9 mouse cellular contexts compared by ENCODE assay signal in the genomic region with DNA sequence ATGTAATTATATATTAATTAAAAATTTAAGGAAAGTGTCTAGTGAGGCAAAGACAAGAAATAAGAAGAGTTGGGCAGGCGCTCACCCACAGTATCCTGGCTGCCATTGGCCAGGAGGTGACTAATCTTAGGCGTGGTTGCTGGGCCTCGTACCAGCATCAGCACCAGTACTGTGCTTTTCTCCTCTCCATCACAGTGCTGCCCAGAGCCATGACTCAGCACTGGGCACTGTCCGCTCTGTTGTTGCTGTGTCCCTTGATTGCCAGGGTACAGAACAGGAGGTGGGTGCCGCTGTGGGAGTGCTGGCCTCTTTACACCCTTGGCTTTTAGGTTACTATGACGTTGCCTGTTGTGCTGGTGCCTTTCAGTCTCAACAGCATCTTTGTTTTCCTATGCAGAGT. TPM values are rescaled to one million over a fixed set of nuclear protein-coding genes. Genes with fewer than 3 reads are reported as not detected.
A peak's percentile ranks its signal among the peaks of the same experiment; 100 is the strongest.
DNase-seq lines count a peak whose midpoint lies in the region; ATAC-seq and TF ChIP-seq lines count a peak whose summit lies in the region.
"Had no signal": no experiment of that assay in that cellular context is flagged by ENCODE, and none has a peak within 500 bp of the region (broad histone marks: within the 10 kb centered on the region; RNA-seq: fewer than 3 reads in every experiment).

No protein-coding gene starts in this region.

- H3K4me3 ChIP-seq in limb, embryonic 11.5 days (ENCODE audit: low read depth, low read length), result no peak overlapping the region
- H3K4me3 ChIP-seq in limb, embryonic 10.5 days, result no peak overlapping the region
- no peak overlapping the region for H3K4me3 ChIP-seq in embryonic facial prominence, embryonic 14.5 days (ENCODE audit: low read depth, low read length)
- H3K4me3 ChIP-seq in heart, adult 2 months, result no peak overlapping the region
- H3K4me3 ChIP-seq: heart, embryonic 15.5 days had no signal

- H3K9me3 ChIP-seq in limb, embryonic 11.5 days (ENCODE audit: control insufficient read depth, low read length), result no peaks in the 10 kb centered on the region
- H3K9me3 ChIP-seq in limb, embryonic 10.5 days (replicated peaks), result no peaks in the 10 kb centered on the region
- H3K9me3 ChIP-seq in embryonic facial prominence, embryonic 14.5 days (ENCODE audit: control insufficient read depth, low read length), result no peaks in the 10 kb centered on the region
- H3K9me3 ChIP-seq: heart, embryonic 15.5 days had no signal

- WGBS in limb, embryonic 11.5 days, result 83% methylated on average over 6 of the region's 6 CpGs
- 86% methylated on average over 6 of the region's 6 CpGs for WGBS in limb, embryonic 10.5 days
- WGBS in embryonic facial prominence, embryonic 14.5 days, result 77% methylated on average over 5 of the region's 6 CpGs
- WGBS in heart, adult 2 months, result 46% methylated on average over 6 of the region's 6 CpGs

- intact Hi-C loops in heart, adult 2 months (cut with DNase I), result loop anchor here (1.0 to 2.0 kb wide), 4 partner anchors 55 to 153 kb away; a partner anchor contains a TSS

- no peak overlapping the region for H3K27ac ChIP-seq in limb, embryonic 11.5 days (replicated peaks; ENCODE audit: low read depth, low read length)
- no peak overlapping the region for H3K27ac ChIP-seq in limb, embryonic 10.5 days
- no peak overlapping the region for H3K27ac ChIP-seq in embryonic facial prominence, embryonic 14.5 days (replicated peaks; ENCODE audit: low read depth, low read length)
- H3K27ac ChIP-seq in heart, adult 2 months, result peak overlapping the region; percentile 81
- H3K27ac ChIP-seq: heart, embryonic 15.5 days had no signal

- no peaks in the 10 kb centered on the region for H3K36me3 ChIP-seq in limb, embryonic 11.5 days (ENCODE audit: control insufficient read depth, insufficient read depth, low read length)
- H3K36me3 ChIP-seq in limb, embryonic 10.5 days, result no peaks in the 10 kb centered on the region
- H3K36me3 ChIP-seq in embryonic facial prominence, embryonic 14.5 days (ENCODE audit: control insufficient read depth, insufficient read depth, low read length), result peaks cover 16% of the 10 kb centered on the region; the same call in 1 of the 2 replicates
- H3K36me3 ChIP-seq in heart, adult 2 months (ENCODE audit: control insufficient read depth, insufficient read depth, low read length), result peaks cover 20% of the 10 kb centered on the region

- H3K9ac ChIP-seq in limb, embryonic 11.5 days (ENCODE audit: low read length), result no peak overlapping the region
- H3K9ac ChIP-seq in embryonic facial prominence, embryonic 14.5 days (ENCODE audit: low read depth, low read length), result no peak overlapping the region
- no peak overlapping the region for H3K9ac ChIP-seq in heart, adult 2 months (ENCODE audit: low read depth, low read length)
- H3K9ac ChIP-seq: heart, embryonic 15.5 days had no signal

- TF ChIP-seq CTCF in heart, adult 2 months (IDR thresholded peaks at IDR 0.05), result no peak

- DNase-seq in limb, embryonic 11.5 days (ENCODE audit: low spot score), result peak; percentile 25
- DNase-seq in limb, embryonic 10.5 days (ENCODE audit: low spot score), result no peak
- no peak for DNase-seq in embryonic facial prominence, embryonic 14.5 days (ENCODE audit: low spot score)
- DNase-seq in heart, adult 2 months, result peak; percentile 75 to 87
- DNase-seq in lung, postnatal 10 days, result peak; percentile 17
- DNase-seq in retina, postnatal 1 day, result no peak
- no peak for DNase-seq in embryo, embryonic 9.5 days (ENCODE audit: extremely low spot score)
- DNase-seq in yolk sac, embryonic 10.5 days (ENCODE audit: low spot score), result no peak

- ATAC-seq in limb, embryonic 11.5 days (ENCODE audit: insufficient number of reproducible peaks, low FRiP score, low TSS enrichment, low read depth), result no peak
- 0 out of 2 replicates have a peak, but pooled peaks have one; percentile 20 for ATAC-seq in embryonic facial prominence, embryonic 14.5 days (ENCODE audit: low read depth)

- no peaks in the 10 kb centered on the region for H3K79me2 ChIP-seq in heart, adult 2 months (replicated peaks; ENCODE audit: control insufficient read depth, insufficient read depth, low read length)

- no peak overlapping the region for H3K4me2 ChIP-seq in limb, embryonic 11.5 days (ENCODE audit: low read depth, severe bottlenecking)
- no peak overlapping the region for H3K4me2 ChIP-seq in embryonic facial prominence, embryonic 14.5 days (ENCODE audit: low read depth, low read length)
- H3K4me2 ChIP-seq: heart, embryonic 15.5 days had no signal

- no peaks in the 10 kb centered on the region for H3K4me1 ChIP-seq in limb, embryonic 11.5 days (ENCODE audit: control insufficient read depth, insufficient read depth, low read length)
- H3K4me1 ChIP-seq in limb, embryonic 10.5 days, result no peaks in the 10 kb centered on the region
- H3K4me1 ChIP-seq in embryonic facial prominence, embryonic 14.5 days (ENCODE audit: control insufficient read depth, insufficient read depth, low read length), result no peaks in the 10 kb centered on the region
- H3K4me1 ChIP-seq in heart, adult 2 months (ENCODE audit: control insufficient read depth, insufficient read depth, low read length), result peaks cover 6% of the 10 kb centered on the region

- peak; percentile 90 for TF ChIP-seq EP300 in heart, adult 2 months (IDR thresholded peaks at IDR 0.05; ENCODE audit: insufficient read depth, low read depth, low read length)

- H3K27me3 ChIP-seq in limb, embryonic 11.5 days (ENCODE audit: control insufficient read depth, insufficient read depth, low read length), result no peaks in the 10 kb centered on the region
- no peaks in the 10 kb centered on the region for H3K27me3 ChIP-seq in limb, embryonic 10.5 days (ENCODE audit: low read depth, poor library complexity, severe bottlenecking)
- H3K27me3 ChIP-seq in embryonic facial prominence, embryonic 14.5 days (replicated peaks; ENCODE audit: control insufficient read depth, insufficient read depth, low read length), result no peaks in the 10 kb centered on the region
- no peaks in the 10 kb centered on the region for H3K27me3 ChIP-seq in heart, adult 2 months (ENCODE audit: control insufficient read depth, insufficient read depth, low read length)
- H3K27me3 ChIP-seq: heart, embryonic 15.5 days had no signal

- TF ChIP-seq POLR2A in heart, adult 2 months (IDR thresholded peaks at IDR 0.05; ENCODE audit: insufficient read depth, low read depth, low read length), result no peak

RNA-seq across cellular contexts. Expression of a gene that starts 54.4 kb away (rescaled TPM):
- 29.3 and 29.4 TPM in 2 replicates for polyA plus RNA-seq in limb, embryonic 11.5 days (2014; fragmentation: Nextera tagmentation; extraction: Ambion mirVana)
- polyA plus RNA-seq in limb, embryonic 10.5 days (2016; fragmentation: Nextera tagmentation; extraction: Ambion mirVana), result 12.5 and 19.4 TPM in 2 replicates
- polyA plus RNA-seq in embryonic facial prominence, embryonic 14.5 days (2014; fragmentation: Nextera tagmentation; extraction: Ambion mirVana), result 125 and 128 TPM in 2 replicates
- total RNA-seq in heart, adult 2 months (2021), result 10 to 100 TPM; 32.9 to 35.9 TPM
- 32.9 and 39.6 TPM in 2 replicates for polyA plus RNA-seq in heart, adult 2 months (2012; rRNA removed)

Comparison
In these comparisons a context has a peak if more than half of its experiments do, and no peak if none do; other contexts are left out.
1. DNase-seq: peak in limb, embryonic 11.5 days (single experiment), heart, adult 2 months (2 of 2) and lung, postnatal 10 days (single experiment); none in limb, embryonic 10.5 days (single experiment), embryonic facial prominence, embryonic 14.5 days (single experiment), retina, postnatal 1 day (single experiment), embryo, embryonic 9.5 days (single experiment) and yolk sac, embryonic 10.5 days (single experiment).